Mouse (Mus musculus) heart, postnatal 25 days (tissue): ENCODE results near the gene Phf19. TPM values are rescaled to one million over a fixed set of nuclear protein-coding genes. Genes with fewer than 3 reads are reported as not detected.

Source experiments
- DNase-seq: peaks from one replicate; pipeline ENCODE4 v3.0.0; 2022; ENCODE audit warnings: low spot score
- intact Hi-C: fragments of 180-260 bp; cut with DNase I; formaldehyde crosslinking; loops from one replicate; pipeline ENCODE4 v1.15.1; 2025
- total RNA-seq, 2 experiments: library from RNA; stranded (reverse); gene quantifications; 2 replicates each; pipeline ENCODE4 v1.2.3; 2021

Phf19 gene
- total RNA-seq, 2 experiments from 2014 or later: 0.70 to 1.1 TPM

DNA sequence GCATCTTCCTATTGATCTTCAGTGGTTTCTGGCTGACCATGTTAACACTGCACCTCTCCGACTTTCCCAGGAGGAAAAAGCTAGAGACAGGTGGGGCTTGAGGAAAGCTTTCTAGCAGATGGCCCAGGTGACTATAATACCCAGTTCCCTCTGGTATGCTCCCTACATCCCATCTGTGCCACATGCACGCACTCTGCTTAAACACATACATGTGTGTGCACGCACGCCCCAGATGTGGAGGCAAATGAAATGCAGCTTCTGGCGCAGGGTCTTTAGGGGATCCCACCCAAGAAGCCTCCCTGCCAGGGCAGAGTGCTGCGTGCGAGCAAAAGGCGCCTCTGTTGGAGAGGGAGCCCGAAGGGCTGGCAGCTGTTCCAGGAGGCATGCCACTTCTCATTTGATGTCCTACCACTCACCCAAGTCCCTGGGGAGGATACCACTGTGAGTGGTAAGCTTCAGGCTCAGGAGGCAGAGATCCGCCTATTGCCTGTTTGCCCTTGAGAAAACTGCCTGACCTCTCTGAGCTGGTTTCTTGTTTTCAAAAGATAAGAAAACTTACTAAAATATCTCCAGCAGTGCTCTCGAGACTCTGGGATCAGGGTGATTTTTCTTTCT lies 27.3 kb upstream of the Phf19 start:
- intact Hi-C loops: no loop called here
- no peak for DNase-seq

DNA sequence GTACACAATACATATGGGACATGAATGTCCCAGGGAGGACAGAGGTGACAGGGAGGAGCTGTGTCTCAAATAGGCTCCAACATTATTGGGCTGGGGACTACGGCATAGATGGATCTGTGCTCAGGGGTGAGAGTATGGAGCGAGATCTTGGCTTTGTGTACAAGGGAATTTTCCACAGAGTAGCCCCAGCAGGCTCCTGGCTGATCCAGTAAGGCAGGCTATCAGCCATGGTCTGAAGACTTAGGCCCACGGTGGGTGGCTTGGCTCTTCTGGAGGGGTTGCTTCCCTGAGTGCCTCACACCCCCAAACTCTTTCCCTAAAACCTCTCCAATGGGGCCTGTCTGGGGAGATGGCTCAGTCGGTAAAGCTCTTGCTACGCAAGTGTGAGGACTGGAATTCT lies 26.4 kb upstream of the Phf19 start:
- intact Hi-C loops: no loop called here
- no peak for DNase-seq

DNA sequence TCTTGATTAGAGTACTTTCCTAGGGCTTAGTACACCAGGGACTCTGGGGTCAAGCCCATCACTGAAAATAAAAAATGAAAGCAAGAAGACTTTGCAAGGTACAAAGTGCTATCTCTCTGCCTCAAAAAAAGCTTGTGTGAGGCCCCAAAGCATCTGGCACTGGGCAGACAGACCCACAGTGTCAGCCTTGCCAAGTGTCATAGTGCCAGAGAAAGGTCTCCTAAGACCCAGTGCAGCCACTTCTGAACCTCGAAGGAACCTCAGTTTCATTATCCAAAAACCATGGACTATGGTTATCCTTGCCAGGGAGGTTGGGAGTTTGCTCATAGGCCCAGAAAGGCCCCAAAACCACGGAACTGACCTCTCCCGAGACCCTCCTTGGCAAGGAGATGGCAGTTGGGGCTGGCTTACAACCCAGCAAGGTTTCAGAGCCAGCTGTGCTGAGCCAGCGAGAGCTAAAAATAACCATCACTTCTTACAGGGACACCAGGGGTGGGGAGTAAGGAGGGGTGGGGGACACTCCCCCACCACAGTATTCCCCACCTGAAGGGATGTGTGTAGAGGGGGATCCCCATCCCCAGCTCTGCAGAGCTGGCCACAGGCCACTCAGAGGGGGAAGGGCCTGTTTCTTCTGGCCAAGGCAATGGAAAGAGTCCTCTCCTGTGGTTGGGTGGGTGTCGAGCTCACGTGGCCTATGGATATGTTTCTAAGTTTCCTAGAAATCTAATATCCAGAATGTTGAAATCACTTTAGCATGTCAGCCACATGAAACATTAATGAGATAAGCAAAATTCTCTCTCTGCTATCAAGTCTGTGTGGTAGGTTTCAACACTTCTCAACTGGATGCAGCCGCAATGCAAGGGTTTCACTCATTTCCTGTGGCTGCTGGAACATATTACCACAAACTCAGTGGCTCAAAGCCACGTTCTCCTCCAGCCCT lies 24.7 kb upstream of the Phf19 start:
- intact Hi-C loops: no loop called here
- DNase-seq: peak; percentile 17

DNA sequence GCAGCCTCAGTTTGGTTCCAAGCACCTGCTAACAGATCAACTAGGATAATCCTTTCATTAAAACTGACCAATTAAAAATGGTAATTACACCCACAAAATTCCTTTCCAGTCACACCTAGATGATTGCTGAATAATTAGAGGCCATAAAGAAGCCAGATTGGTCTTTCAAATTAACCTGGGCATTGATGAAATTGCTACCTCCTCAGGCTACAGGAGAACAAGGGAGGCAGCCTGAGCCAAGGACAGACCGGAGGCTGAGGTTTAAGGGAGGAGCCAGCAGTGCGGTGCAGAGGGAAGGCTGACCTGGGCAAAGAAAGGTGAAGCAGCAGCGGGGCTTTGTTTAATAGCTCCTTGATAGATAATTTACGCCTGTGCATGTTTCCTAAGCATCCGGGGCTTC lies 23.6 kb upstream of the Phf19 start:
- DNase-seq: no peak
- intact Hi-C loops: no loop called here

DNA sequence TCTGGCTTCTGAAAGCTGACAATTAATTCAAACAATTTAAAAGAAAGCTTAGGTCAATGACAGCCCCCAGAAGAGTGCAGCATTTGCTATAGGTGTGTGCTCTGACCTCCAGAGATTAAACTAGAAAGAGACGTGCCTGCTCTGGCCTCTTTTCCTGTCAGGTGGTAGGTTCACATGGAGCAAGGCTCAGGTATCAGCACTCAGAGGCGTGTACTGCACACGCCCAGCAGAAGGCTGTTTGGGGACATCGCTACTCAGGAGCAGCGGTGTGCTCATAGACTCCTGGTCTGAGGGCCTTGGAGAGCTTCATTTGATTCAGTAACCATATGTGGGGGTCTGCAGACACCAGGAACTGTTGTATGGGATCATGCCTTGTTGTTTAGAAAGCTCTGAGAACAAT lies 13.5 kb upstream of the Phf19 start:
- intact Hi-C loops: no loop called here

DNA sequence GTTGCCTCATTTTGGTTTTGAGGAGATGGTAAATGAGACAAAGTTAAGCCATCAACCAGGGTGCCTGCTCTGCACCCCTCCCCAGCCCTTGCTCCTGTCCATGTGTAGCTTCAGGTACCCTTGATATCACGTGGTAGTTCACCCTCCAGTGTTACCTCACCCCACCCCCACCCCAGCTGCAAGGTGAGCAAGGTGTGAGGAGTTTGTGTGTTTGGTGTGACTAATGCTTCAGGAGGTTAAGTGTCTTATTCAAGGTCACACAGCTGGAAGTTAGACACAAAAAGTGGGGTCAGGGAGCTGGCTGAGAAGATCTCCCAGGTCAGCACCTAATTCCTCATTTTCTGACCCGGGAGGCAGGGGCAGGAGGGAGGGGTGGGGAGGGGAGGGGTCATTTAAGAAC lies 8.9 kb upstream of the Phf19 start:
- no peak for DNase-seq
- intact Hi-C loops: no loop called here

More for the DNA sequence above, 13.5 kb upstream of the Phf19 start:
- DNase-seq: no peak

DNA sequence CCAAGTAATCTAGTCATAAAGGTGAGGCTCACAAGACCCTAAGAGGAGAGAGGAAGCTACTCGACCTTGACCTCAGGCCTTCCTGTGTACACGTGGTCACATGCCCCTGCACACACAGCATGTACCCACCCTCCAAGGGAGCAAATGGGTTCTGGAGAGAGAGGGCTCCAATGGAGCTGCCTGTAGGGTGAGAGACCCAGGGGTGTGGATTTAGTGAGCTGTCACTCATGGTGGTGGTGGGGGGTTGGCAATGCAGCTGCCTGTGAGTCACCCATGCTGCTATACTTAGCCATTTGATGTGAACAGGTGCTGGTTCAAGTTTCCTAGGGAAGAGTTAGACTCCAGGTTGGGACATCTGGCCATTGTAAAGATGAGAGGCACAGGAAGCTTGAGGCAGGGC lies 6.3 kb upstream of the Phf19 start:
- intact Hi-C loops: no loop called here
- DNase-seq: no peak

DNA sequence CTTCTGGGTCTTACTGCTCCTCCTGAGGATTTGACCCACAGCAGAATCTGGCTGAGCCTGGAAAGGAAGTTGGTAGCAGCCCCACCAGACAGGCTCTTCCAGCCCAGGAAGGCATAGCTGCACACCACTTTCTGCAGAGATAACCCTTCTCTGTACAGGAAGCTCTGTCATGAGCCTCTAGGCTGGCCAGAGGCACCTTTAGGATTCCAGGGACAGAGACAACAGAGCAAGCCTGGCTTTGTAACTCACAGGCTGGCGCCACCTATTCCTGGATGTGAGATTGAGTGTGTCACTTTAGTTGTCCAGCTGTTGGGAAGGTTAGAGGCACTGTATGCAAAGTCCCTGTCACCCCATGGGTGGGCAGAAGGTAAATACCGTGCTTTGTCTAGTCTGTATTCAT lies 1.3 kb upstream of the Phf19 start:
- intact Hi-C loops: no loop called here
- DNase-seq: no peak

DNA sequence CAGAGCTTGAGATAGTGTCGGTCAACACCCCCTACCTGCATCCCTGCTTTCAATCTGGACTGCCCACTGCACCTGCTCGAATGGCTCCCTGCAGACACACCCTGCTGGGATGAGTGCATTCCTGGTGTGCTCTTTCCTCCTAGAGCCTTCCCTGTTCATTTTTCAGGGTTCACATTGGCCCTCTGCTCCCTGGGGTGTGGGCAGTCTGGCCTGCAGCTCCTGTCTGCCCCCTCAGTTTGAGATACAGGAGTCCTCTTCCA lies 927 bp upstream of the Phf19 start:
- no peak for DNase-seq
- intact Hi-C loops: no loop called here

DNA sequence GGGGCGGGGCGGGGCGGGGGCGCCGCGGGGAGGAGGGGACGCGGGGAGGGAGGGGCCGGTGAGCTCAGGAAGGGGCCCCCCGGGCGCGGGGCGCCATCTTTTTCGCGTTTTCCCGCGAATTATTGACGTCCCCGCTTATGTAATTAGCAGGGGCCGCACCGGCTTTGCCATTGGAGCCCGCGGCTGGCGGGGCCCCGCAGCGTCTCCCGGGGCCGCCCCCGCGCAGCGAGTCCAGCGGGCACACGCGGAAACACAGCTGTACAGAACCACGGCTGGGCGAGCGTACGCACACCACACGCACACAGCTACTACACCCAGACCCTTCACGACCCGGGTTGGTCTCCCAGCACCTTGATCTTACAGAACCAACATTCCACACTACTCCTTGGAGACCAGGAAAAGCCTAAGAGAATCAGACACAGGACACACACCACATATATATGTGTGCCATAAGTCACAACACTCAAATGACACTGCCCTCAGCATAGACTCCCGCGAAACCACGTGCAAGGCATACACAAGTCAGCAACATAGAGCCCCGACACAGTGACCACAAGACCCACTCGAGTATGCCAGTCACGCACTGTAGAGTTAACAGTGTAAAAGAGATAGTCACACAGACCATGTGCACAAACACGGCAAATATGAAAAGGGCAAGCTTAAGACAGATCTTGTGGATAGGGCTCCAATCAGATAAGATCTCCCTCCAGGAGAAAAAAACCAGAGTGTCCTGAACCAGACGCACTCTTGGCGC lies 420 bp upstream of the Phf19 start:
- DNase-seq: peak; percentile 34
- intact Hi-C loops: no loop called here

DNA sequence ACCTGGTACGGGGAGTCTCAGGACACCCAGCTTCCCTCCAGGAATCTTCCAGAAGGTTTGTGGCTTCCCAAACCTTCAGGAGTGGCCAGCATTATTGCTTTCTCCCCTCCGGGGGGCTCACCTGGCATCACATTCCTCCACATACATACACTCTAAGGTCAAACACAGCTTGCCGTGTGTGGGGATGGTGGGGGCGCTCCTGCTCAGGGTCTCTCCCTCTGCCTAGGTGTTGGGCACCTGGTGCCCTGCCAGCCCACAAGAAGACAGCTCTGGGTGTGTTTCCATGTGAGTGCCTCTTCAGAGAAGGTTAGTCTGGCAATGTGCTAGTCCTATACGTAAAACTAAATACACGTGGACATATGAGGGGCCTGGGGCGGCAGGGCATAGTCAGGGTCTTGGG lies 1.2 kb downstream of the Phf19 start:
- DNase-seq: no peak
- intact Hi-C loops: no loop called here

DNA sequence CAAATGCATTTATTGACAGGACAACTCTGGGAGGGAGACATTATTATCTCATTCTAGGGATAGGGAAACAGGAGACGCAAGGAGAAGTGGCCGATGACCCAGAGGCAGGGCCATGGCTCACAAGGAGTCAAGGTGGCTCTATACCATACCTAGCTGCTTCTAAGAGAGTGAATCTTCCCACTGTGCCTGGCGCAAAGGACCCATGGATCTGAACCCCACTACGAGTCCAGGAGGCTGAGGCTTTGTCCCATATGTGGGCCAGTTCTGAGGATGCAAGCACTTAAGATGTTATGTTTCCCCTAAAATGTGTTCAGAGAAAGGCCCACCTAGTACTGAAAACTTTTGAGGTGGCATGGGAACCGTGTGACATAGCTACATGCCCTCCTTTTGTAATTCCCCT lies 2.0 kb downstream of the Phf19 start:
- DNase-seq: no peak
- intact Hi-C loops: no loop called here

DNA sequence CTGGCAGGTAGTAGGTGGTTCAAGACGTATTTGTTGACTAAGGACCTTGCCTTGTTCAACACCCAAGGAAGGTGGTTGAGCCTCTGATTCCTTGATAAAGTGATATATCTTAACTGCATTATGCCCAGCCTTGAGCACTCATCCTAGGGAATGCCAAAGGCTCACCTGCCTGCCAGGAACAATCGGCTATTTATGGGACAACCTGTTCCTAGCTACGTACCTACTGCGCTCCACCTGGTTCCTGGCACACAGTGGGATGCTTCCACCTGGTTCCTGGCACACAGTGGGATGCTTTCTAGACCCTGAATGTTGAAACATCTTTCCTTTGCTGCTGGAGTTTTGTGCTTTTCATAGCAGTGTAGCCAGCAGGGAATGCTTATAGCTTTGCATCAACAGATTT lies 4.1 kb downstream of the Phf19 start:
- intact Hi-C loops: no loop called here
- no peak for DNase-seq

DNA sequence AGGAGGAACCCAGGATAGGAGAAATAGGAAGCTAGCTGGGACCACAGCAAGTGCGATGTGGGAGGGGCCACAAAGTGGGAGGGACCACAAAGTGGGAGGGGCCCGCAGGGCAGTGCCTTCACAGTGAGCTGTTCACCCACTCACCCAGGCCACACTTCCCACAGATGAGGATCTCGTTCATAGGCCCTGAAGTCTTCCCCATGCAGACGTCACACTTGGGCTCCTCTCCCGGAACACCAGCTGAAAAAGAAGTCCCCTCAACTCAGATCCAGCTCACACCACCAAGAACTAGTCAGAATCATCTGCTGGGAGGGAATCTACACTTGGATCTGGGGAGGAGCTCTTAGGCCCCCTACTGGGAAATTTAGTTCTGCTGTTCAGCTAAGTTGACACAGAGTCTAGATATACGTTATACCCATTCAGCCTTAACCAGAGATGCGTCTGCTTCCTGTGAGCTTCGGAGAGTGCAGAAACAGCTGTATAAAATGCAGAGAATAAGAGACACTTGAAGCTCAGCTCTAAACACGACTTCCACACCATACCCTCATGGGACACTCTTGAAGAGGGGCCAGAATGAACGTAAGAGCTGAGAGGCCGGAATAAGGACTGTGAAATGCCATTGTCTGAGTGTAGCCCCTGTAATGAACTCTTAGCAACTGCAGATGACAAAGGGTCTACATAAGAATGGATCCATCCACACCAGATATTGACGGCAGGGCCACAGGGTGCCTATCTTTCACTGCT lies 6.8 kb downstream of the Phf19 start:
- intact Hi-C loops: no loop called here
- peak; percentile 54 for DNase-seq

DNA sequence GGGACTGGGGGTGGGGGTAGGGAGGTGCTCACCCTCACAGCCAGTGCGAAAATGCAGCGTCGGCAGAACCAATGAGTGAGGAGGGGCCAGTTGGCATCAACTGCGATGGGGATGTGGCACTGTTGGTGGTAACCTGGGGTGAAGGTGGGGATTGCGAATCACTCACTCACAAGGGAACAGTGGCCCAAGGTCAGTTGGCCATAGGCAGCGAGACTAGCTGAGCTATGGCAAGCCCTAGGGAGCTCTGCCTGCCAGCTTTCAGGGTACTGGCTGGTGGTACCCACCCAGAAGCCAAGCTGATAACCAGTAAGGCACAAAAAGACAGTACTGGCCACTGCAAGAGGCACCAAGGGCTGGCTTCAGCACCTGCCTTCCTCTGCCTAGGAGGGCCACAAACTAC lies 7.4 kb downstream of the Phf19 start:
- intact Hi-C loops: no loop called here
- no peak for DNase-seq

DNA sequence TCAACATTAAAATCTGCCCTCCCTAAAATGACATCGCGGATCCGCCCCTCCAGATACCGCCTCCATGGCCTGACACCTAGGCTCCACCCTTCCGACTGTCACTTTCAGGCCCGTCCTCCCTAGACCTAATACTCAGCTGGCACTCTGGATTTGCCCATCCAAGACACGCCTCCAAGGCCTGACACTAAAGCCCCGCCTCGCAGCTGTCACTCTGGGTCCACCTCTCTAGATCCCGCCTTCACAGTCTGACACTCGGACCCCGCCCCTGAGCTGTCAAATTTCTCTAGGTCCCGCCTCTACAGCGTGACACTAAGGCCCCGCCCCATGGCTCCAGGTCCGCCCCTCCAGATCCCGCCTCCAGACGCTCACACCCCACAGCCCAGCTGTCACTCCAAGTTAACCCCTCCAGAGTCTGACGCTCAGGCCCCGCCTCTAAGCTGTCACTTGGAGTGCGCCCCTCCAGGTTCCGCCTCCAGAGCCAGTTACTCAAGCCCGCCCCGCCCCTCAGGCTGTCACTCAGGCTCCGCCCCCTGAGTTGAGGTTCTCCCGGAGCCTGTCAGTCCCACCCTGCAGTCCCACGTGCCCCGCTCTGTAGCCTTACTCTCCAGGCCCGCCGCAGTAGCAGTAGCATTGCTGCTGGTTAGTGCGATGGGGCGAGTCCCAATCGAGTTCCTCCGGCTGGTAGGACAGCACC lies 8.8 kb downstream of the Phf19 start:
- intact Hi-C loops: loop anchor here (5.0 kb wide), 1 partner anchor 67 kb away; no protein-coding TSS in a partner anchor
- peak; percentile 98 for DNase-seq

DNA sequence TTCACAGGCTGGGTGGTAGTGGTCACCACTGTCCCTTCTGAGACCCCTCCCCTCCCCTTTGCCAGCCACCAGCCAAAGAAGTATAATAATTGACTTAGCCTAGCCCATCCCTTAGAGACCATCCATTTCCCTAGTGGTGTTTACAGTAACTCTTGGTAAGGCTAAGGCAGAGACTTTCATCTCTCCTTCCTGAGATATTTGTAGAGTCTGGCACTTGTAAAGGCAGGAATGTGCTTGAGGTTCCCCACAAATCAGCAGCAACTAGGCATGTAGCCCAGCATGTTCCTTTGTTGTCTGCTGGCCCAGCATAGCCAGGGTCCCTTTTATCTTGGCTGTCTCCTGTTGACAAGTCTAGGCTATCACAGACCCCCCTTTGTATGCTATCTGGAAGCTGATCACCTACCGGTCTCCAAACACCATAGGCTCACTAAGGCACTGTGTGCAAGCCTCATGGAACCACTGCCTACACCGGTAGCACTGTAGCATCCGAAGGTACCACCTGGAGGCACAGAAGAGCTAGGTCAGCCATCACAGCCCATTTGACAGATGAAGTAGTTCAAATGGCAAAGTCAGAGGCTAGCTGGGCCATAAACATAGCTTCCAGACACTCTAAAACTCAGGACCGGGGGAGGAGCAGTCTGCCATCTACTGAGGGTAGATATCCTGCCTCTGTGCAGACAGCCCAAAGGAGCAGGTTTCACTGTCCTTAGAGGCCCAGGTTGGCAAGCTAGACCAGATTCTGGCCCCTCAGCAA lies 10.0 kb downstream of the Phf19 start:
- intact Hi-C loops: loop anchor here (2.0 to 5.0 kb wide), 2 partner anchors 31 to 68 kb away; no protein-coding TSS in a partner anchor
- no peak for DNase-seq

DNA sequence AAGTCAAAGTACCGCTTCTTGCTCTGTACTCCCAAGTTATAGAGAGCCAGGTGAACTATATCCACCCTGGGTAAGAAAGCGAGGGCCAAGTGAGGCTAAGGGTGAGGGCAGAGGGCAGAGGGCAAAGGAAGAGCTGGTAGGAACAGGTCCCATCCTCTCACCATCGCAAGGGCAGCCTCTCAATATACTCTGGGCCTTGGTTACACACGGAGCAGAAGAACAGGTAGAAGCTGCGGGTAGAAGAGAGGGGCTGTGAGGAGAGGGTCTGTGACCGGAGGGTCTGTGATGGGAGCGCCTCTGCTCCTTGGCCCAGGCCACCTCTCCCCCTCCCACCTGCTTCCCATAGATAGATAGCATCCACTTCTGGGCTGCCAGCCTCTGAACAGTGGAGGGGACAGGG lies 10.6 kb downstream of the Phf19 start:
- intact Hi-C loops: loop anchor here (2.0 to 5.0 kb wide), 2 partner anchors 30 to 69 kb away; no protein-coding TSS in a partner anchor
- no peak for DNase-seq

DNA sequence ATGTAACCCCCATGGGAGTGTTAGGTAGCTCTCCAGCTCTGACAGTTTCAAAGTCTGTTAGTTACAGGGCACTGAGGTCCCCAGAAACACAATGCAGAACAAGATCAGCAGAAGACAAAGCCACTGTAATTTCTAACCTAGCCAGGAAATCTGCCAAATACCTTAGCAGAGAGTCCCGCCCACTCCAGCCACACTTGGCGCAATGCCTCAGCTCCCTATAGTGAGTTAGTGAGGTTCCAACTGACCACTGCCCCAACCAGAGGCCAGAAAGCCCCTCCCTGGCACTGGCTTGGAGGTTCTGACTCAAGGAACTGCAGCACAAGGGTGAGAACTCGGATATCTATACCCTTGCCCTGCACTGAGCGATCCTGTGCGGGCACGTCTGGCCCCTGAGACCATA lies 11.1 kb downstream of the Phf19 start:
- no peak for DNase-seq
- intact Hi-C loops: loop anchor here (2.0 to 5.0 kb wide), 2 partner anchors 30 to 70 kb away; no protein-coding TSS in a partner anchor
